In genomic region chr12:73221235-73221634, GRCm38 (mm10) we compare ENCODE assay signal across 18 mouse cellular contexts.
"Had no signal": no experiment of that assay in that cellular context is flagged by ENCODE, and none has a peak within 500 bp of the region (broad histone marks: within the 10 kb centered on the region; RNA-seq: fewer than 3 reads in every experiment).

No protein-coding gene starts in this region.

- H3K9ac ChIP-seq: limb, embryonic 13.5 days; lung, embryonic 14.5 days; stomach, embryonic 15.5 days had no signal

- H3K4me1 ChIP-seq: stomach, embryonic 15.5 days had no signal

- H3K27ac ChIP-seq: layer of hippocampus, adult 2 months; limb, embryonic 10.5 days; limb, embryonic 13.5 days; macrophage; stomach, embryonic 15.5 days had no signal

- H3K4me2 ChIP-seq: limb, embryonic 13.5 days; lung, embryonic 14.5 days; midbrain, embryonic 11.5 days; stomach, embryonic 15.5 days had no signal

- DNase-seq: kidney, adult 11 months; kidney, adult 8-10 months; kidney, postnatal 14 days; layer of hippocampus, adult 9-11 months; lung, embryonic 14.5 days; midbrain, embryonic 14.5 days; right cerebral cortex, postnatal 4 days; thymus, adult 2 months; thymus, postnatal 14 days; thymus, postnatal 4 days had no signal

- ATAC-seq: lung, postnatal 0 days had no signal

- H3K4me3 ChIP-seq: layer of hippocampus, adult 2 months; limb, embryonic 10.5 days; limb, embryonic 13.5 days; megakaryocyte, embryonic 14.5 days; stomach, embryonic 15.5 days had no signal

- H3K9me3 ChIP-seq: limb, embryonic 10.5 days; limb, embryonic 13.5 days; megakaryocyte, embryonic 14.5 days; stomach, embryonic 15.5 days had no signal

- H3K27me3 ChIP-seq: limb, embryonic 13.5 days; megakaryocyte, embryonic 14.5 days; stomach, embryonic 15.5 days had no signal
